Mouse (Mus musculus) splenic B cell, adult 2 months (primary cell): Measurements from ENCODE around the gene 1700023F06Rik.

ENCODE experiments used
- DNase-seq: peaks from one replicate; pipeline ENCODE4 v3.0.0-alpha.2; 2011; ENCODE audit warnings: low read depth, low spot score
- H3K27me3 ChIP-seq: 2 replicates; pipeline ENCODE4 v1.6.1; 2012; ENCODE audit warnings: mild to moderate bottlenecking, low read length, moderate library complexity, mixed read lengths; ENCODE audit not compliant: control insufficient read depth, poor library complexity, insufficient read depth, severe bottlenecking
- H3K36me3 ChIP-seq: 2 replicates; pipeline ENCODE4 v1.6.1; 2012; ENCODE audit warnings: mild to moderate bottlenecking, low read length, moderate library complexity, mixed read lengths; ENCODE audit not compliant: control insufficient read depth, poor library complexity, insufficient read depth, severe bottlenecking

Gene 1700023F06Rik

GRCm38 (mm10) chr11:103208458-103208857, at the start of gene 1700023F06Rik:
Gene 1700023F06Rik, minus strand, starts transcription at chr11:103208558.
- Histone ChIP-seq H3K27me3 (no peaks in the 10 kb centered on the region), H3K36me3 (no peaks in the 10 kb centered on the region; the same call in 1 of the 2 replicates)
- no peak for DNase-seq

GRCm38 (mm10) chr11:103257938-103258481, 49.7 kb upstream of the 1700023F06Rik start:
- Histone ChIP-seq H3K27me3 (no peaks in the 10 kb centered on the region), H3K36me3 (no peaks in the 10 kb centered on the region; the same call in none of the 2 replicates)
- DNase-seq = peak; percentile 72

- no peaks in the 10 kb centered on the region for H3K27me3 ChIP-seq
- H3K36me3 ChIP-seq = no peaks in the 10 kb centered on the region; the same call in none of the 2 replicates
- DNase-seq = no peak
These were observed 45.2 kb upstream of the 1700023F06Rik start for GRCm38 (mm10) chr11:103253605-103254004.

- no peak for DNase-seq
- Histone ChIP-seq H3K36me3 (no peaks in the 10 kb centered on the region; the same call in 1 of the 2 replicates), H3K27me3 (no peaks in the 10 kb centered on the region)
These were observed 44.0 kb upstream of the 1700023F06Rik start for GRCm38 (mm10) chr11:103252380-103252779.

- no peak for DNase-seq
- Histone ChIP-seq H3K36me3 (no peaks in the 10 kb centered on the region; the same call in 1 of the 2 replicates), H3K27me3 (no peaks in the 10 kb centered on the region)
These were observed 42.0 kb upstream of the 1700023F06Rik start for GRCm38 (mm10) chr11:103250324-103250723.

- DNase-seq = peak; percentile 77
- Histone ChIP-seq H3K27me3 (no peaks in the 10 kb centered on the region), H3K36me3 (no peaks in the 10 kb centered on the region)
These were observed 41.2 kb upstream of the 1700023F06Rik start for GRCm38 (mm10) chr11:103249509-103249908.

- DNase-seq = no peak
- Histone ChIP-seq H3K36me3 (no peaks in the 10 kb centered on the region), H3K27me3 (no peaks in the 10 kb centered on the region)
These were observed 40.5 kb upstream of the 1700023F06Rik start for GRCm38 (mm10) chr11:103248837-103249236.

GRCm38 (mm10) chr11:103247504-103248177, 39.3 kb upstream of the 1700023F06Rik start:
- no peaks in the 10 kb centered on the region for H3K36me3 ChIP-seq
- no peaks in the 10 kb centered on the region for H3K27me3 ChIP-seq
- DNase-seq = peak; percentile 30

GRCm38 (mm10) chr11:103246731-103247290, 38.5 kb upstream of the 1700023F06Rik start:
- DNase-seq = no peak
- Histone ChIP-seq H3K27me3 (no peaks in the 10 kb centered on the region), H3K36me3 (no peaks in the 10 kb centered on the region)

- no peaks in the 10 kb centered on the region for H3K27me3 ChIP-seq
- no peak for DNase-seq
- no peaks in the 10 kb centered on the region; the same call in 1 of the 2 replicates for H3K36me3 ChIP-seq
These were observed 37.8 kb upstream of the 1700023F06Rik start for GRCm38 (mm10) chr11:103246081-103246730.

- no peaks in the 10 kb centered on the region for H3K27me3 ChIP-seq
- no peak for DNase-seq
These were observed 36.5 kb upstream of the 1700023F06Rik start for GRCm38 (mm10) chr11:103244856-103245255.

GRCm38 (mm10) chr11:103240740-103241139, 32.4 kb upstream of the 1700023F06Rik start:
- Histone ChIP-seq H3K27me3 (no peaks in the 10 kb centered on the region), H3K36me3 (peaks cover 17% of the 10 kb centered on the region)
- DNase-seq = no peak

More at GRCm38 (mm10) chr11:103244856-103245255, 36.5 kb upstream of the 1700023F06Rik start:
- H3K36me3 ChIP-seq = peaks cover 3% of the 10 kb centered on the region

GRCm38 (mm10) chr11:103237757-103238156, 29.4 kb upstream of the 1700023F06Rik start:
- DNase-seq = peak; percentile 31
- H3K36me3 ChIP-seq = peaks cover 23% of the 10 kb centered on the region
- H3K27me3 ChIP-seq = no peaks in the 10 kb centered on the region

- no peak for DNase-seq
These were observed 28.5 kb upstream of the 1700023F06Rik start for GRCm38 (mm10) chr11:103236903-103237302.

GRCm38 (mm10) chr11:103236431-103236830, 28.1 kb upstream of the 1700023F06Rik start:
- peaks cover 27% of the 10 kb centered on the region for H3K36me3 ChIP-seq
- DNase-seq = no peak
- H3K27me3 ChIP-seq = no peaks in the 10 kb centered on the region

More at GRCm38 (mm10) chr11:103236903-103237302, 28.5 kb upstream of the 1700023F06Rik start:
- H3K27me3 ChIP-seq = no peaks in the 10 kb centered on the region
- peaks cover 23% of the 10 kb centered on the region for H3K36me3 ChIP-seq
